In the genomic region with DNA sequence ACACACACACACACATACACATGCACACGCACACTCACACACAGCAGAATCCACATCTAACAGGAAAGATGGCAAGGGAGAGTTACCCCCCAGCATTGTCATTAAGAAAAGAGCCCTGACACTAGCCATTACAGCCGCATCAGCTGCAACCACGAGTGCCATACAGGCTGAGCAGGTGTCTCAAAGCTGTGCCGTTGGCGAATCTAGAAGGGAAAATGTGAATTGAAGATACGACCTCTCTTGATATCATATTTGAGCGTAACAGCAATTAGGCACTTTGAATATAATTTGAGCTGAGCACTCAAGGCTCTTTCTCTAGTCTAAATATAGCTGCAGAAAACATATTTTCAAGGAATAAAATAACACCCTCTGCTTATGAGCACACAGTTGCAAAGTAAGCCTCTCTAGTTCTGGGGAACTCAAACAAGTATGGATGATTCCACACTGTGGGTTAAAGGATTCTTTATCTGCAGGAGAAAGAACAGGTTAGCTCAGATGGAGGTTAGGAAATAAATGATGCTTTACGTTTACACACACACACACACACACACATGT, we compare ENCODE assay signal across 20 mouse cellular contexts.
DNase-seq lines count a peak whose midpoint lies in the region; ATAC-seq and TF ChIP-seq lines count a peak whose summit lies in the region.
"Had no signal": no experiment of that assay in that cellular context is flagged by ENCODE, and none has a peak within 500 bp of the region (broad histone marks: within the 10 kb centered on the region; RNA-seq: fewer than 3 reads in every experiment).

No protein-coding gene starts in this region.

- no peak overlapping the region for H3K9ac ChIP-seq in forebrain, postnatal 0 days
- H3K9ac ChIP-seq: embryonic facial prominence, embryonic 12.5 days; heart, embryonic 15.5 days; hindbrain, embryonic 14.5 days; intestine, embryonic 15.5 days had no signal

- no peak overlapping the region for H3K4me3 ChIP-seq in left cerebral cortex, adult 2 months
- no peak overlapping the region for H3K4me3 ChIP-seq in forebrain, postnatal 0 days (ENCODE audit: low read depth, low read length)
- H3K4me3 ChIP-seq: embryonic facial prominence, embryonic 12.5 days; heart, adult 2 months; heart, embryonic 15.5 days; intestine, embryonic 15.5 days had no signal

- peak; percentile 72 for ATAC-seq in frontal cortex, adult (ENCODE audit: low TSS enrichment)
- peak; percentile 75 for ATAC-seq in forebrain, postnatal 0 days
- ATAC-seq: intestine, embryonic 15.5 days had no signal

- intact Hi-C loops in left cerebral cortex, adult 2 months (cut with DNase I): no loop called here
- intact Hi-C loops in left cerebral cortex, postnatal 36 days (cut with DNase I): no loop called here

- H3K4me1 ChIP-seq in forebrain, postnatal 0 days (ENCODE audit: insufficient read depth): no peaks in the 10 kb centered on the region
- H3K4me1 ChIP-seq: embryonic facial prominence, embryonic 12.5 days; heart, embryonic 15.5 days; intestine, embryonic 15.5 days had no signal

- no peaks in the 10 kb centered on the region for H3K27me3 ChIP-seq in forebrain, postnatal 0 days (ENCODE audit: insufficient read depth, low read length)
- H3K27me3 ChIP-seq: embryonic facial prominence, embryonic 12.5 days; heart, embryonic 15.5 days; intestine, embryonic 15.5 days had no signal

- TF ChIP-seq CTCF in left cerebral cortex, adult 2 months (IDR thresholded peaks at IDR 0.05): no peak
- TF ChIP-seq CTCF in forebrain, postnatal 0 days (IDR thresholded peaks at IDR 0.05; ENCODE audit: low read depth): no peak

- WGBS in forebrain, postnatal 0 days: 52% methylated on average over 8 of the region's 8 CpGs

- DNase-seq in frontal cortex, postnatal 36 days (ENCODE audit: low spot score in 2 of 2): no peak
- DNase-seq in left cerebral cortex, adult 2 months (ENCODE audit: extremely low spot score in 1 of 2, low spot score in 2 of 2): peak in 1 of 2 experiments; percentile 17
- DNase-seq in left cerebral cortex, postnatal 36 days (ENCODE audit: low spot score in 2 of 2): no peak
- DNase-seq in retina, postnatal 1 day: peak; percentile 10
- DNase-seq in retina, embryonic 14.5 days (ENCODE audit: low spot score): no peak
- peak; percentile 56 for DNase-seq in forebrain, postnatal 0 days
- DNase-seq in adrenal gland, adult 18-20 months (ENCODE audit: low spot score in 2 of 2): no peak
- DNase-seq: adrenal gland, adult 8-10 months; adrenal gland, postnatal 36 days; cerebellum, adult 11-12 months; cerebellum, adult 9-10 months; gastrocnemius, postnatal 14 days; heart, adult 2 months; heart, postnatal 14 days had no signal

- peak overlapping the region; percentile 23 for H3K4me2 ChIP-seq in forebrain, postnatal 0 days (ENCODE audit: low read depth)
- H3K4me2 ChIP-seq: embryonic facial prominence, embryonic 12.5 days; heart, embryonic 11.5 days; heart, embryonic 15.5 days; hindbrain, embryonic 14.5 days; intestine, embryonic 15.5 days had no signal

- no peaks in the 10 kb centered on the region for H3K36me3 ChIP-seq in forebrain, postnatal 0 days (ENCODE audit: insufficient read depth)
- H3K36me3 ChIP-seq: embryonic facial prominence, embryonic 12.5 days; heart, embryonic 15.5 days; intestine, embryonic 15.5 days had no signal

- H3K9me3 ChIP-seq in forebrain, postnatal 0 days (ENCODE audit: low read length): no peaks in the 10 kb centered on the region
- H3K9me3 ChIP-seq: embryonic facial prominence, embryonic 12.5 days; heart, embryonic 15.5 days; intestine, embryonic 15.5 days had no signal

- H3K27ac ChIP-seq in left cerebral cortex, adult 2 months: 0 out of 2 replicates have a peak overlapping the region, but pooled peaks have one; percentile 1
- peak overlapping the region; percentile 42 for H3K27ac ChIP-seq in forebrain, postnatal 0 days (ENCODE audit: low read depth, low read length)
- H3K27ac ChIP-seq: embryonic facial prominence, embryonic 12.5 days; heart, adult 2 months; heart, embryonic 15.5 days; hindbrain, embryonic 14.5 days; intestine, embryonic 15.5 days had no signal

Comparison
In these comparisons a context has a peak if more than half of its experiments do, and no peak if none do; other contexts are left out.
1. DNase-seq: peak in retina, postnatal 1 day (single experiment) and forebrain, postnatal 0 days (single experiment); none in frontal cortex, postnatal 36 days (0 of 2), left cerebral cortex, postnatal 36 days (0 of 2), retina, embryonic 14.5 days (single experiment) and adrenal gland, adult 18-20 months (0 of 2).